Mouse (Mus musculus) C2C12 (cell line): Measurements from ENCODE around the gene Erbb2.

Experiments used
- CEBPB ChIP-seq: IDR thresholded peaks from one replicate; pipeline ENCODE4 v1.6.1; 2011; ENCODE audit warnings: low read depth, mild to moderate bottlenecking, control low read depth, moderate library complexity
- CTCF ChIP-seq: IDR thresholded peaks from one replicate; pipeline ENCODE4 v1.5.1; 2011; ENCODE audit not compliant: control insufficient read depth, insufficient read depth, insufficient read length
- FOSL1 ChIP-seq: IDR thresholded peaks from one replicate; pipeline ENCODE4 v1.8.0; 2011; ENCODE audit warnings: mild to moderate bottlenecking, low read length; ENCODE audit not compliant: poor library complexity, insufficient read depth, severe bottlenecking
- MYOD1 ChIP-seq: IDR thresholded peaks from one replicate; pipeline ENCODE4 v1.6.1; 2011; ENCODE audit warnings: low read depth; ENCODE audit not compliant: control insufficient read depth, insufficient read length
- MYOG ChIP-seq: IDR thresholded peaks from one replicate; pipeline ENCODE4 v1.6.1; 2011; ENCODE audit not compliant: control insufficient read depth, insufficient read length; ENCODE audit errors: extremely low read depth

DNA sequence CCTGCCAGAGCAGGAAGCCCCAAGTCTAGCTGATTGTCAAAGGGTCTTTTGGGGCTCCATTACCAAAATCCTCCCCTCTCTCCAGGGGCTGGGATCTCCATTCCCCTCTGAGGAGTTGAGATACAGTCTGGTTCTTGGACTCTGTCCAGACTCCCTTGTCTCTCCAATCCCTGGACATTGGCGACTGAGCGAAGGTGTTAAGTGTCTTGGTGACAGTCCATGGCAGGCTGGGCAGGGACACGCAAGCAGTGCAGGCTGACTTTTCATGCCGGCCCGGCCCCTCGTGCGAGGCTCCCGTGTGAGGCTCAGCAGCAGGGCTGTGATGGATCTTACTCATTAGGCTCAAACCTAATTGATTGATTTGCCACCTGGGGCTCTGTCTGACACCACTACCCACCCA, 38.0 kb upstream of the Erbb2 start:
- TF ChIP-seq CTCF (no peak), MYOG (no peak), MYOD1 (no peak), CEBPB (no peak), FOSL1 (no peak)
